Mouse (Mus musculus) CH12.LX (cell line): ENCODE results near the gene Gm38100. TPM values are rescaled to one million over a fixed set of nuclear protein-coding genes. Genes with fewer than 3 reads are reported as not detected.

Source experiments
- DNase-seq: peaks from one replicate; pipeline ENCODE4 v3.0.0-alpha.2; 2013; ENCODE audit errors: extremely low read depth
- H3K27ac ChIP-seq: 2 replicates; pipeline ENCODE4 v1.5.1; 2012; ENCODE audit warnings: low read depth, mild to moderate bottlenecking, control low read depth, moderate library complexity; ENCODE audit not compliant: insufficient read depth
- H3K27me3 ChIP-seq: replicated peaks from 2 replicates; pipeline ENCODE3; 2012; ENCODE audit warnings: inconsistent platforms
- H3K36me3 ChIP-seq, 2 experiments: replicated peaks in 1 of 2; 2 replicates each; pipeline versions ENCODE3 to v1.6.1; 2012; ENCODE audit warnings: inconsistent platforms in 1 of 2, low read length in 1 of 2, mild to moderate bottlenecking in 1 of 2, mixed read lengths in 1 of 2, moderate library complexity in 1 of 2; ENCODE audit not compliant: control insufficient read depth in 1 of 2, insufficient read depth in 1 of 2
- H3K4me1 ChIP-seq, 2 experiments: 2 replicates each; pipeline ENCODE4 v1.6.1; 2012; ENCODE audit warnings: inconsistent platforms in 1 of 2, moderate library complexity in 1 of 2; ENCODE audit not compliant: insufficient read depth in 2 of 2, control insufficient read depth in 1 of 2
- H3K4me2 ChIP-seq: 2 replicates; pipeline ENCODE4 v1.6.1; 2012; ENCODE audit warnings: low read depth, mild to moderate bottlenecking, control low read depth; ENCODE audit not compliant: poor library complexity, insufficient read depth, severe bottlenecking
- H3K4me3 ChIP-seq, 3 experiments: fragments of 150-350 bp in 1 of 3; sonication (generic) in 1 of 3; replicated peaks in 1 of 3; 2 replicates each; pipeline versions ENCODE3 to v1.5.1; 2011 to 2012; ENCODE audit warnings: low read depth in 2 of 3, low read length in 2 of 3, mild to moderate bottlenecking in 2 of 3, moderate library complexity in 2 of 3, control low read depth in 1 of 3, improper control_type of control experiment in 1 of 3, inconsistent platforms in 1 of 3, mixed read lengths in 1 of 3; ENCODE audit not compliant: poor library complexity in 1 of 3
- H3K79me2 ChIP-seq: replicated peaks from 2 replicates; pipeline ENCODE4 v1.6.1; 2012; ENCODE audit warnings: mild to moderate bottlenecking, moderate library complexity; ENCODE audit not compliant: control insufficient read depth, poor library complexity, insufficient read depth, severe bottlenecking; ENCODE audit errors: extremely low read depth
- H3K9ac ChIP-seq: 2 replicates; pipeline ENCODE4 v1.6.1; 2012; ENCODE audit warnings: low read depth, mild to moderate bottlenecking, control low read depth, moderate library complexity; ENCODE audit not compliant: insufficient read depth
- H3K9me3 ChIP-seq: replicated peaks from 2 replicates; pipeline ENCODE3; 2012; ENCODE audit warnings: low read length, inconsistent platforms, mixed read lengths
- CHD2 ChIP-seq: IDR thresholded peaks from 2 replicates; pipeline ENCODE4 v1.6.1; 2011; ENCODE audit warnings: low read length, improper control_type of control experiment
- E2F4 ChIP-seq: IDR thresholded peaks from 2 replicates; pipeline ENCODE4 v1.6.1; 2011; ENCODE audit warnings: low read depth, low read length, improper control_type of control experiment; ENCODE audit not compliant: insufficient replicate concordance
- ELF1 ChIP-seq: IDR thresholded peaks from 2 replicates; pipeline ENCODE4 v1.6.1; 2014; ENCODE audit warnings: low read depth, mild to moderate bottlenecking, inconsistent platforms, low read length, improper control_type of control experiment
- EP300 ChIP-seq: IDR thresholded peaks from 2 replicates; pipeline ENCODE4 v1.6.1; 2011; ENCODE audit warnings: low read length, improper control_type of control experiment
- HCFC1 ChIP-seq: IDR thresholded peaks from 2 replicates; pipeline ENCODE4 v1.6.1; 2012; ENCODE audit warnings: low read depth, mild to moderate bottlenecking, inconsistent platforms, low read length, improper control_type of control experiment
- IRF4 ChIP-seq: IDR thresholded peaks from 2 replicates; pipeline ENCODE4 v1.6.1; 2014; ENCODE audit warnings: low read depth, mild to moderate bottlenecking, inconsistent platforms, low read length, improper control_type of control experiment
- KAT2A ChIP-seq: IDR thresholded peaks from 2 replicates; pipeline ENCODE4 v1.6.1; 2012; ENCODE audit warnings: low read length, improper control_type of control experiment, inconsistent platforms; ENCODE audit not compliant: insufficient replicate concordance
- MAFK ChIP-seq: IDR thresholded peaks from 2 replicates; pipeline ENCODE4 v1.6.1; 2011; ENCODE audit warnings: low read length, improper control_type of control experiment; ENCODE audit not compliant: insufficient replicate concordance
- MAX ChIP-seq: IDR thresholded peaks from 2 replicates; pipeline ENCODE4 v1.6.1; 2011; ENCODE audit warnings: low read length, improper control_type of control experiment
- MAZ ChIP-seq: IDR thresholded peaks from 2 replicates; pipeline ENCODE4 v1.6.1; 2012; ENCODE audit warnings: low read depth, mild to moderate bottlenecking, inconsistent platforms, low read length, improper control_type of control experiment, moderate library complexity
- MEF2A ChIP-seq: IDR thresholded peaks from 2 replicates; pipeline ENCODE4 v1.6.1; 2014; ENCODE audit warnings: low read depth, mild to moderate bottlenecking, inconsistent platforms, low read length, improper control_type of control experiment, borderline replicate concordance
- MXI1 ChIP-seq: IDR thresholded peaks from 2 replicates; pipeline ENCODE4 v1.6.1; 2011; ENCODE audit warnings: mild to moderate bottlenecking, low read depth, low read length, improper control_type of control experiment
- NRF1 ChIP-seq: IDR thresholded peaks from 2 replicates; pipeline ENCODE4 v1.6.1; 2014; ENCODE audit warnings: low read depth, mild to moderate bottlenecking, inconsistent platforms, low read length, improper control_type of control experiment, moderate library complexity
- PAX5 ChIP-seq: IDR thresholded peaks from 2 replicates; pipeline ENCODE4 v1.6.1; 2012; ENCODE audit warnings: low read length, inconsistent platforms, mixed read lengths
- POLR2A ChIP-seq: IDR thresholded peaks from 2 replicates; pipeline ENCODE4 v1.6.1; 2011; ENCODE audit warnings: low read depth, mild to moderate bottlenecking, improper control_type of control experiment, low read length
- POLR2AphosphoS2 ChIP-seq: IDR thresholded peaks from 2 replicates; pipeline ENCODE4 v1.6.1; 2011; ENCODE audit warnings: low read depth, low read length, improper control_type of control experiment
- SIN3A ChIP-seq: IDR thresholded peaks from 2 replicates; pipeline ENCODE4 v1.6.1; 2012; ENCODE audit warnings: low read length, improper control_type of control experiment, inconsistent platforms
- USF1 ChIP-seq: IDR thresholded peaks from 2 replicates; pipeline ENCODE4 v1.6.1; 2014; ENCODE audit warnings: low read depth, mild to moderate bottlenecking, inconsistent platforms, low read length, improper control_type of control experiment
- ZC3H11A ChIP-seq: IDR thresholded peaks from 2 replicates; pipeline ENCODE4 v1.6.1; 2012; ENCODE audit warnings: low read depth, mild to moderate bottlenecking, inconsistent platforms, low read length, improper control_type of control experiment
- ZMIZ1 ChIP-seq: IDR thresholded peaks from 2 replicates; pipeline ENCODE4 v1.6.1; 2012; ENCODE audit warnings: low read depth, mild to moderate bottlenecking, inconsistent platforms, low read length, improper control_type of control experiment
- dilution Hi-C: fragments of 300-500 bp; cut with MboI; formaldehyde crosslinking; loops from 2 replicates; pipeline ENCODE4 v1.14.3; 2020; ENCODE audit warnings: low sequenced_read_pairs; ENCODE audit not compliant: extremely low pct_unique_long_range_greater_than_20kb, extremely low pct_ligation_motif_present
- in situ Hi-C: fragments of 300-500 bp; cut with MboI; formaldehyde crosslinking; loops from 3 replicates; pipeline ENCODE4 v1.14.3; 2019; ENCODE audit warnings: low sequenced_read_pairs, low pct_ligation_motif_present, low pct_unique_long_range_greater_than_20kb, mixed read lengths
- polyA plus RNA-seq: library from polyadenylated mRNA; unstranded; fragments of >175 nt; gene quantifications from 2 replicates; pipeline ENCODE4 v1.2.1, GENCODE M21; 2012; ENCODE audit warnings: low read depth; ENCODE audit not compliant: insufficient read length
- total RNA-seq, 2 experiments: library from RNA; depleted of rRNA; stranded (reverse); fragments of 300-350 nt in 1 of 2; fragments of >200 nt in 1 of 2; gene quantifications; 2 replicates each; pipeline ENCODE4 v1.2.3; 2012 to 2014

Gene Gm38100
- total and polyA plus RNA-seq, 3 experiments: not detected

- TF ChIP-seq ELF1 (peak; percentile 88), MAZ (peak; percentile 89), SIN3A (peak; percentile 68; the same call in 1 of the 2 replicates)
Measured at GRCm38 (mm10) chr1:175880453-175881296, 39.5 kb upstream of the Gm38100 start, which contains the start of gene Exo1 (continued).

GRCm38 (mm10) chr1:175883398-175883797 is 36.7 kb upstream of the Gm38100 start:
- peaks cover 6 to 26% of the 10 kb centered on the region in 2 experiments; a peak in 3 of 4 replicates for H3K4me1 ChIP-seq
- H3K4me3 ChIP-seq: no peak overlapping the region
- peaks cover 19% of the 10 kb centered on the region; the same call in 1 of the 2 replicates for H3K79me2 ChIP-seq
- H3K9me3 ChIP-seq: peaks cover 3% of the 10 kb centered on the region
- H3K36me3 ChIP-seq: peaks cover 39 to 63% of the 10 kb centered on the region in 2 experiments
- no peak for TF ChIP-seq ZC3H11A
- TF ChIP-seq POLR2A: no peak
- TF ChIP-seq SIN3A: no peak
- no peak for TF ChIP-seq USF1
- no peak for TF ChIP-seq MAZ
- TF ChIP-seq MXI1: no peak
- TF ChIP-seq NRF1: no peak
- no peak for TF ChIP-seq ZMIZ1
- TF ChIP-seq CHD2: no peak
- TF ChIP-seq PAX5: no peak
- no peak for TF ChIP-seq EP300
- TF ChIP-seq KAT2A: no peak
- no peak for TF ChIP-seq POLR2AphosphoS2
- dilution Hi-C loops: no loop called here
- no peak overlapping the region for H3K4me2 ChIP-seq
- H3K27ac ChIP-seq: no peak overlapping the region
- in situ Hi-C loops: no loop called here
- no peaks in the 10 kb centered on the region for H3K27me3 ChIP-seq
- DNase-seq: no peak
- H3K9ac ChIP-seq: no peak overlapping the region

GRCm38 (mm10) chr1:175893263-175893662 is 26.9 kb upstream of the Gm38100 start:
- H3K27ac ChIP-seq: no peak overlapping the region
- in situ Hi-C loops: no loop called here
- no peak overlapping the region for H3K4me2 ChIP-seq
- no peak for DNase-seq
- no peaks in the 10 kb centered on the region for H3K27me3 ChIP-seq
- no peaks in the 10 kb centered on the region for H3K9me3 ChIP-seq
- H3K4me3 ChIP-seq: no peak overlapping the region
- no peak overlapping the region for H3K9ac ChIP-seq
- H3K4me1 ChIP-seq: no peaks in the 10 kb centered on the region
- peaks cover 58 to 75% of the 10 kb centered on the region in 2 experiments for H3K36me3 ChIP-seq
- no peak for TF ChIP-seq USF1
- TF ChIP-seq MXI1: no peak
- TF ChIP-seq MEF2A: no peak
- no peak for TF ChIP-seq E2F4
- TF ChIP-seq POLR2A: no peak
- no peak for TF ChIP-seq MAX
- no peak for TF ChIP-seq IRF4
- TF ChIP-seq MAFK: no peak
- no peak for TF ChIP-seq HCFC1
- no peaks in the 10 kb centered on the region; the same call in 1 of the 2 replicates for H3K79me2 ChIP-seq
- dilution Hi-C loops: no loop called here
